Comparison of ENCODE assay signal across 29 mouse cellular contexts in the genomic region with DNA sequence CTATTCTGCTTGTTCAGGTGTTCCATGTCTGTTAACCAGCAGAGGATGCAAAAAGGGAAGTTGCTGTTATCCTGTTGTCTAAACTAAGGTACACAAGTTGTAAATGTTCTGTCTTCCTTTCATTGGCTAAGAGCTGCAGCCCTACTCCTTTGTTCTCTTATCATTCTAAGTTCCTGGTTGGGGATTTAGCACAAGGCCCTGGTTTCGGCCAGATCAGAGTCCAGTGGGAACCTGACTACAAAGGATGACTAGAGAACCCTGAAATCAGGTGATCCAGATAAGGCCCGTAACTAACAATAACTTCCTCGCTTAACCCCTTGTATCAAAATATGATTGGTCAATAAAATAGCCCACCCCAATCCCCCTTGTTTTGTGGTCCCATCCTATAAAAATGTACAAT.
A peak's percentile ranks its signal among the peaks of the same experiment; 100 is the strongest.
DNase-seq lines count a peak whose midpoint lies in the region; ATAC-seq and TF ChIP-seq lines count a peak whose summit lies in the region.
"Had no signal": no experiment of that assay in that cellular context is flagged by ENCODE, and none has a peak within 500 bp of the region (broad histone marks: within the 10 kb centered on the region; RNA-seq: fewer than 3 reads in every experiment).

No protein-coding gene starts in this region.

- H3K36me3 ChIP-seq in intestine, embryonic 14.5 days (ENCODE audit: control insufficient read depth, insufficient read depth, low read length): no peaks in the 10 kb centered on the region
- no peaks in the 10 kb centered on the region for H3K36me3 ChIP-seq in intestine, embryonic 16.5 days (ENCODE audit: control insufficient read depth, insufficient read depth, low read length)
- no peaks in the 10 kb centered on the region for H3K36me3 ChIP-seq in stomach, embryonic 14.5 days (ENCODE audit: control insufficient read depth, insufficient read depth, low read length)
- H3K36me3 ChIP-seq in stomach, postnatal 0 days (ENCODE audit: control insufficient read depth, insufficient read depth, low read length): no peaks in the 10 kb centered on the region
- H3K36me3 ChIP-seq in lung, postnatal 0 days (ENCODE audit: insufficient read depth, low read length): no peaks in the 10 kb centered on the region
- H3K36me3 ChIP-seq: embryonic facial prominence, embryonic 12.5 days; embryonic facial prominence, embryonic 15.5 days; G1E; heart, embryonic 10.5 days; heart, embryonic 13.5 days had no signal

- no peak overlapping the region for H3K4me3 ChIP-seq in intestine, embryonic 14.5 days (ENCODE audit: low read depth, low read length)
- H3K4me3 ChIP-seq in intestine, embryonic 16.5 days (ENCODE audit: low read length): no peak overlapping the region
- no peak overlapping the region for H3K4me3 ChIP-seq in stomach, embryonic 14.5 days (ENCODE audit: low read depth, low read length)
- H3K4me3 ChIP-seq in stomach, postnatal 0 days (ENCODE audit: low read depth, low read length): no peak overlapping the region
- H3K4me3 ChIP-seq in lung, postnatal 0 days (ENCODE audit: low read depth, low read length): no peak overlapping the region
- H3K4me3 ChIP-seq: embryonic facial prominence, embryonic 12.5 days; embryonic facial prominence, embryonic 15.5 days; heart, adult 2 months; heart, embryonic 10.5 days; heart, embryonic 13.5 days had no signal

- H3K27me3 ChIP-seq in intestine, embryonic 14.5 days (replicated peaks; ENCODE audit: control insufficient read depth, insufficient read depth, low read length): no peaks in the 10 kb centered on the region
- no peaks in the 10 kb centered on the region for H3K27me3 ChIP-seq in intestine, embryonic 16.5 days (replicated peaks; ENCODE audit: control insufficient read depth, insufficient read depth, low read length)
- no peaks in the 10 kb centered on the region for H3K27me3 ChIP-seq in stomach, embryonic 14.5 days (ENCODE audit: control insufficient read depth, insufficient read depth, low read length)
- H3K27me3 ChIP-seq in stomach, postnatal 0 days (ENCODE audit: control insufficient read depth, insufficient read depth, low read length): no peaks in the 10 kb centered on the region
- H3K27me3 ChIP-seq in lung, postnatal 0 days (replicated peaks; ENCODE audit: insufficient read depth, low read length): no peaks in the 10 kb centered on the region
- H3K27me3 ChIP-seq: CH12.LX; embryonic facial prominence, embryonic 12.5 days; embryonic facial prominence, embryonic 15.5 days; heart, embryonic 13.5 days; Patski had no signal

- no peak for TF ChIP-seq CTCF in stomach, postnatal 0 days (IDR thresholded peaks at IDR 0.05; ENCODE audit: low read depth)
- no peak for TF ChIP-seq CTCF in lung, postnatal 0 days (IDR thresholded peaks at IDR 0.05)

- DNase-seq in intestine, embryonic 14.5 days (ENCODE audit: low spot score): peak; percentile 48
- DNase-seq in stomach, postnatal 0 days (ENCODE audit: low spot score): peak; percentile 47
- DNase-seq in lung, postnatal 0 days (ENCODE audit: low spot score): no peak
- no peak for DNase-seq in thymus, postnatal 4 days
- DNase-seq: adrenal gland, adult 8-10 months; adrenal gland, postnatal 25 days; B cell, adult 2 months; cerebellum, adult 11-12 months; cerebellum, adult 8-10 months; cerebellum, postnatal 10 days; cerebellum, postnatal 36 days; forebrain, postnatal 0 days; gastrocnemius, postnatal 36 days; heart, adult 2 months; heart, postnatal 14 days; heart, postnatal 4 days had no signal

- no peak overlapping the region for H3K9ac ChIP-seq in intestine, embryonic 14.5 days (ENCODE audit: low read length)
- no peak overlapping the region for H3K9ac ChIP-seq in intestine, embryonic 16.5 days (ENCODE audit: low read depth, low read length)
- H3K9ac ChIP-seq in stomach, embryonic 14.5 days (replicated peaks; ENCODE audit: low read depth, low read length): no peak overlapping the region
- no peak overlapping the region for H3K9ac ChIP-seq in stomach, postnatal 0 days (ENCODE audit: low read length)
- H3K9ac ChIP-seq in lung, postnatal 0 days (replicated peaks; ENCODE audit: low read depth): no peak overlapping the region
- H3K9ac ChIP-seq: embryonic facial prominence, embryonic 12.5 days; embryonic facial prominence, embryonic 15.5 days; forebrain, postnatal 0 days; heart, embryonic 13.5 days; hindbrain, embryonic 14.5 days had no signal

- H3K4me2 ChIP-seq in intestine, embryonic 14.5 days (ENCODE audit: low read length): no peak overlapping the region
- no peak overlapping the region for H3K4me2 ChIP-seq in intestine, embryonic 16.5 days (ENCODE audit: low read depth, low read length)
- no peak overlapping the region for H3K4me2 ChIP-seq in stomach, embryonic 14.5 days (replicated peaks; ENCODE audit: low read depth, low read length)
- H3K4me2 ChIP-seq in stomach, postnatal 0 days (replicated peaks; ENCODE audit: low read depth): no peak overlapping the region
- no peak overlapping the region for H3K4me2 ChIP-seq in lung, postnatal 0 days (replicated peaks; ENCODE audit: low read depth, low read length)
- H3K4me2 ChIP-seq: embryonic facial prominence, embryonic 12.5 days; embryonic facial prominence, embryonic 15.5 days; heart, embryonic 13.5 days; hindbrain, embryonic 14.5 days had no signal

- peak overlapping the region; percentile 29; the same call in 1 of the 2 replicates for H3K27ac ChIP-seq in intestine, embryonic 14.5 days (ENCODE audit: low read depth)
- H3K27ac ChIP-seq in intestine, embryonic 16.5 days (ENCODE audit: low read length): peak overlapping the region; percentile 78
- peak overlapping the region; percentile 27; the same call in 1 of the 2 replicates for H3K27ac ChIP-seq in stomach, embryonic 14.5 days (ENCODE audit: low read length)
- peak overlapping the region; percentile 19; the same call in 1 of the 2 replicates for H3K27ac ChIP-seq in stomach, postnatal 0 days (replicated peaks)
- H3K27ac ChIP-seq in lung, postnatal 0 days (ENCODE audit: low read length): no peak overlapping the region
- H3K27ac ChIP-seq: embryonic facial prominence, embryonic 12.5 days; embryonic facial prominence, embryonic 15.5 days; heart, adult 2 months; heart, embryonic 10.5 days; heart, embryonic 13.5 days; hindbrain, embryonic 14.5 days; hindbrain, postnatal 0 days had no signal

- no peak for TF ChIP-seq EP300 in stomach, postnatal 0 days (optimal IDR thresholded peaks at IDR 0.05)
- no peak for TF ChIP-seq EP300 in lung, postnatal 0 days (IDR thresholded peaks at IDR 0.05)

- no peaks in the 10 kb centered on the region for H3K9me3 ChIP-seq in intestine, embryonic 14.5 days (ENCODE audit: control insufficient read depth, low read length)
- no peaks in the 10 kb centered on the region for H3K9me3 ChIP-seq in intestine, embryonic 16.5 days (ENCODE audit: control insufficient read depth, low read length)
- no peaks in the 10 kb centered on the region for H3K9me3 ChIP-seq in stomach, embryonic 14.5 days (ENCODE audit: control insufficient read depth, low read depth, low read length)
- no peaks in the 10 kb centered on the region for H3K9me3 ChIP-seq in stomach, postnatal 0 days (ENCODE audit: control insufficient read depth, low read length)
- H3K9me3 ChIP-seq in lung, postnatal 0 days (ENCODE audit: low read length): no peaks in the 10 kb centered on the region
- H3K9me3 ChIP-seq: embryonic facial prominence, embryonic 12.5 days; embryonic facial prominence, embryonic 15.5 days; heart, embryonic 10.5 days had no signal

- no peaks in the 10 kb centered on the region for H3K4me1 ChIP-seq in intestine, embryonic 14.5 days (replicated peaks; ENCODE audit: control insufficient read depth, insufficient read depth, low read length)
- 0 out of 2 replicates have a peak, but pooled peaks cover 8% of the 10 kb centered on the region for H3K4me1 ChIP-seq in intestine, embryonic 16.5 days (ENCODE audit: control insufficient read depth, insufficient read depth, low read length)
- no peaks in the 10 kb centered on the region for H3K4me1 ChIP-seq in stomach, embryonic 14.5 days (ENCODE audit: control insufficient read depth, insufficient read depth, low read length)
- no peaks in the 10 kb centered on the region for H3K4me1 ChIP-seq in stomach, postnatal 0 days (replicated peaks; ENCODE audit: control insufficient read depth, insufficient read depth)
- H3K4me1 ChIP-seq in lung, postnatal 0 days (ENCODE audit: insufficient read depth, low read depth, low read length): no peaks in the 10 kb centered on the region
- H3K4me1 ChIP-seq: embryonic facial prominence, embryonic 12.5 days; embryonic facial prominence, embryonic 15.5 days; heart, embryonic 10.5 days; heart, embryonic 13.5 days had no signal

- WGBS in intestine, embryonic 14.5 days: 75% methylated on average over 3 of the region's 3 CpGs
- 65% methylated on average over 3 of the region's 3 CpGs for WGBS in intestine, embryonic 16.5 days
- 81% methylated on average over 3 of the region's 3 CpGs for WGBS in stomach, embryonic 14.5 days
- WGBS in stomach, postnatal 0 days: 72% methylated on average over 3 of the region's 3 CpGs
- 84% methylated on average over 3 of the region's 3 CpGs for WGBS in lung, postnatal 0 days

- ATAC-seq in intestine, embryonic 14.5 days (replicated peaks; ENCODE audit: low FRiP score, low TSS enrichment, low read depth): no peak; the same call in 1 of the 2 replicates
- ATAC-seq in intestine, embryonic 16.5 days: peak; percentile 87
- no peak for ATAC-seq in stomach, embryonic 14.5 days (ENCODE audit: insufficient number of reproducible peaks, insufficient read depth, low FRiP score, low read depth)
- ATAC-seq in stomach, postnatal 0 days (ENCODE audit: low FRiP score, low TSS enrichment): peak; percentile 75
- no peak for ATAC-seq in activated CD4-positive, CD25-positive, alpha-beta regulatory T cell, adult 4 months
- no peak for ATAC-seq in lung, postnatal 0 days
- ATAC-seq: forebrain, embryonic 14.5 days; forebrain, postnatal 0 days; hindbrain, postnatal 0 days; Patski had no signal

Comparison
In these comparisons a context has a peak if more than half of its experiments do, and no peak if none do; other contexts are left out.
1. ATAC-seq: peak in intestine, embryonic 16.5 days (single experiment) and stomach, postnatal 0 days (single experiment); none in intestine, embryonic 14.5 days (single experiment), stomach, embryonic 14.5 days (single experiment), activated CD4-positive, CD25-positive, alpha-beta regulatory T cell, adult 4 months (single experiment) and lung, postnatal 0 days (single experiment).
2. DNase-seq: peak in intestine, embryonic 14.5 days (single experiment) and stomach, postnatal 0 days (single experiment); none in lung, postnatal 0 days (single experiment) and thymus, postnatal 4 days (single experiment).